Mouse (Mus musculus) urinary bladder, postnatal 4 days (tissue): ENCODE results near the gene Pfn3.

Experiments used
- DNase-seq, 2 experiments: peaks; one replicate each; pipeline ENCODE4 v3.0.0; 2021 to 2022; ENCODE audit warnings: low spot score in 2 of 2

Pfn3 gene

GRCm38 (mm10) chr13:55398088-55398487 is 16.9 kb downstream of the Pfn3 start, which contains the start of gene Slc34a1:
TSS of gene Slc34a1 (plus strand) at chr13:55398187.
- no peak for DNase-seq

- DNase-seq: no peak
Observed at GRCm38 (mm10) chr13:55392933-55393332, 22.1 kb downstream of the Pfn3 start.

- DNase-seq: no peak
Observed at GRCm38 (mm10) chr13:55391626-55392029, 23.4 kb downstream of the Pfn3 start.

- no peak for DNase-seq
Observed at GRCm38 (mm10) chr13:55390644-55391043, 24.4 kb downstream of the Pfn3 start.

- DNase-seq: no peak
Observed at GRCm38 (mm10) chr13:55381790-55382189, 33.2 kb downstream of the Pfn3 start.

DNA sequence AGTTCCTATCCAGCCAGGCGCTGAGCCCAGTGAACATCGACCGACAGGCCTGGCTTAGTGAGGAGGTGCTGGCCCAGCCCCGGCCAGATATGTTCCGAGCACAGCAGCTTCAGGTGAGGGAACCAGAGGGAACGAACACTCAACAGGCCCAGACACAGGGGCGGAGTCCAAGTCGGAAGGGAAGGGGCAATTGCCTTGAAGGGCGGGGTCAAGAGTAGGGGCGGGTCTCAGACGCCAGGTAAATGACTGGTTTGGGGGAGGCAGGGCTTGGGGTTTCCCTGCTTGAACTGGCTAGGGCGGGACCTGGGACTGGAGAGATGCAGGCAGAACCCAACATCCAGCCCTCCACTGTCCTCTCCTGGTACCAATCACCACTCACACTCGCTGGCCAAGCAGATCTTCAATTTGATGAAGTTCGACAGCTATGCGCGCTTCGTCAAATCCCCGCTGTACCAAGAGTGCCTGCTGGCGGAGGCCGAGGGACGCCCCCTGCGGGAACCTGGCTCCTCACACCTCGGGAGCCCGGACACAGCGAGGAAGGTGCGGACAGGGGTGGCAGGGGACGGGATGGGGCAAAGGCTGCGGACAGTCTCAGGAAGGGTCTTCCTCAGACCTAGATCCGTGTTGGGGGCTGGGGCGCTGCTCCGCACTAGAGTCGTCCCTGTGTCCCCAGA is 36.0 kb downstream of the Pfn3 start:
- no peak for DNase-seq

- no peak for DNase-seq
Observed at GRCm38 (mm10) chr13:55375877-55376276, 39.2 kb downstream of the Pfn3 start.

DNA sequence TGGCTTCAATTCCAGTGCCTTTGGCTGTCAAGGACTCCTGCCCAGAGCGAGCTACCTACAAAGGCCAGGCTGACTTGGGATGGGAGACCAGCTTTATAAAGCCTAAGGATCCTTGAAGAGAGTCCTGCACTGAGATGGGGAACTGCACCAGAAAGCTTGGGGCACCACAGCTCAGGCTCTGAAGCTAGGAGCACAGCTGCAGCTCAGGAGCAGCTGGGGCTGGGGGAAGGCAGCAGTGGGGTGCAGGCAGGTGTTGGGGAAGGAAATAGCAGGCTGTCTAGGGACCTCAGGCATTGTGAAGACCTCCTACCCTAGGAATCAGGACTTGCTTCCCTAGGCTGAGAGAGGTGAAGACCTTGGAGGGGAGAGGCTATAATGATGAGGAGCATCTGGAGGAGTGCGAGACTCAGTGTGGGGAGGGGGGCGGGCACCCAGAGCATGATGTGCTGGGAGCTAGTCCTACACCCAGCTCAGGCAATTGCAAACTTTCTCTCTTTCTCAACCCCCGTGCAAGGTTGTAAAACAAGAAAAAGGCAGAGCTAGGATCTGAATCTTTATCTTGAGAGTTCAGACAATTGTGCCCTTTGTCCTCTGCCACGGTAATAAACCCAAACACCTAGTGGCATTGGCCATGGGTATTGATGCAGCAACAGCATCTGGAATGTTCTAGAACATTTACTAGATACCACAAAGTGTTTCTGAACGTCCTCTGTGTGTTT is 40.7 kb downstream of the Pfn3 start:
- no peak for DNase-seq

GRCm38 (mm10) chr13:55371740-55372139 is 43.3 kb downstream of the Pfn3 start:
- no peak for DNase-seq

GRCm38 (mm10) chr13:55371007-55371681 is 43.9 kb downstream of the Pfn3 start:
- no peak for DNase-seq

DNA sequence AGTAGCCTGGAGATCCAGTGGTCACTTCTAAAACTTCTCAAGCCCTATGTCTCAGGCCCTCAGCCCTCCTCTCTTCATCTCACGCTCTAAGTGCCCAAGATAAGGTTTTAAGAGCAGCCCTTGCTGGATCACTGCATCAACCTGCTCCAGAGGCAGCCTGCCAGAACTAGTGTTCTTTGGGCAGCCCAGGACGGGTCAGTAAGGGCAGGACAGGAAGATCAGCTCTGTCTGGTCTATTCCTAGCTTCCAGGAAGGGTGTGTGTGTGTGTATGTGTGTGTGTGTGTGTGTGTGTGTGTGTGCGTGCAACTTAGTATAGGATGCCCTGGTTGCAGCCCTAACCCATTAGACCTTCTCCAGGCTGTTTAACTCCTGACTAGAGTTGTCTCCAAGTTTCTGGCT is 44.8 kb downstream of the Pfn3 start:
- no peak for DNase-seq

DNA sequence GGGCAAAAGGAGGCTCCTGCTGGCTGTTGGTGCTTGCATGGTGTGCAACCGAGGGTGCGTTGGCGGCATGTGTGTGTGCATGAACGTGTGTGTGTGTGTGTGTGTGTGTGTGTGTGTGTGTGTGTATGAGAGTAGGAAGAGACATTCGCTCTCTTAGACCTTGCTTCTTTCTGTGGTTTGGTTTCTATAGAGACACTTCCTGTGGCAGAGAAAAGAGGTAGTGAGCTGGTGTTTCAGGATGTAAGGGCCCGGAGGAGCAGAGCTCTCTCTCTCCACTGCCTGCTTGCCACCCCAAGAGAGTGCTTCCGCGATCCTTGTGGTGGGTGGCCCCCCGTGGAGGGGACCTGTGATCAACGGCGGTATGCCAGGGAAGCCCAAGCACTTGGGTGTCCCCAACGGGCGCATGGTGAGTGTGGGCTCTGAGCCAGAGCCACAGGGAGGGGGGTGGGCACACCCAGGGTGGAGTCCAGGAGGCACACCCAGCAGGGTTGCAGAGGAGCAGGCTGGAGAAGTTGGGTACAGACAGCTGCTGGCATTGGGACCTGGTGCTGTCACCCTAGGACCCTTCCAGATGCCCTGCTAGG is 45.4 kb downstream of the Pfn3 start, which contains the start of gene Rgs14:
Gene Rgs14, plus strand, starts transcription at position 202 of the 584 bp plus-strand sequence.
- no peak for DNase-seq

DNA sequence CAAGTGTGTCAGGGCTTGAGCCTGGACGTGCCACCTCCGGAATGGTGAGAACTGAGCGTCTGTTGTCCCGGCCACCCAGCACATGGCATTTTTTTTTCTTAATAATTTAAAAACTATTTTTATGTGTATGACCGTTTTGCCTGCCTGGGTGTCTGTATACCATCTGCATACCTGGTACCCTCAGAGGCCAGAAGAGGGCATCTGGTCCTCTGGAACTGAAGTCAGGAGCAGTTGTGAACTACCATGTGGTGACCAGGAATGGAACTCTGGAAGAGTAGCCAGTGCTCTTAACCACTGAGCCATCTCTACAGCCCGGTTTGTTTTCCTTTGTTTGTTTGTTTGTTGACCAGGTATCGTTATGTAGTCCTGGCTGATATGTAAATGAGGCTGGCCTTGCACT is 46.6 kb downstream of the Pfn3 start:
- DNase-seq: no peak
